Mouse (Mus musculus): ENCODE measurements around the gene Stk33.

DNA sequence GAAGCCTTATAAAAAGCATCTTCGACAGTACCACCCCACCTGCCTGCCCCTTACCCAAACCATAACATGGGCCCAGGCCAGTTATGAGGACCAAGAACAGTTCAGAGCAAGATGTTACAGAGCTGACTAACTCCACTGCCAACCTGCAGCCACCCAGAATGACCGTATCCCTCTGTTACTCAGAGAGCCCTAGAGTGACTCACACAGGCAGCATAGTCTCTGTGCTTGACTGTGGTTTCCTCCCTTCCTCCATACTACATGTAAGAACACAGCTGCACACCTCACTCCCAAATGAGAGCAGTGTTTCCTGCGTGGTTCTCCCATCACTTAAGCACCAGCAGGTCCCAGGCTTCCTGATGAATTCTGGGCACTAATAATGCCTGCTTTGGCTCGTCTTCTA is 31.8 kb upstream of the Stk33 start:
- TF ChIP-seq CTCF (IDR thresholded peaks at IDR 0.05 in 2 of 3, conservative IDR thresholded peaks at IDR 0.05 in 1 of 3; ENCODE audit: control insufficient read depth in 1 of 3, insufficient read depth in 1 of 3, low read depth in 2 of 3, low read length in 3 of 3, poor library complexity in 1 of 3, severe bottlenecking in 1 of 3), result no peak
- TF ChIP-seq JUND (IDR thresholded peaks at IDR 0.05; ENCODE audit: low read depth, low read length), result no peak
- no peak for TF ChIP-seq EP300 (IDR thresholded peaks at IDR 0.05; ENCODE audit: low read depth in 1 of 2, low read length in 2 of 2)
- TF ChIP-seq E2F4 (IDR thresholded peaks at IDR 0.05; ENCODE audit: borderline replicate concordance, low read depth, low read length), result no peak
- TF ChIP-seq RAD21 (IDR thresholded peaks at IDR 0.05; ENCODE audit: low read depth, low read length), result no peak
- TF ChIP-seq ZC3H11A (IDR thresholded peaks at IDR 0.05; ENCODE audit: low read depth, low read length), result no peak
- TF ChIP-seq MAX (IDR thresholded peaks at IDR 0.05; ENCODE audit: low read length), result no peak
- TF ChIP-seq SMC3 (IDR thresholded peaks at IDR 0.05; ENCODE audit: low read depth, low read length), result no peak

Measured in MEL (cell line).